Mouse (Mus musculus): ENCODE measurements around the gene Klc4. TPM values are rescaled to one million over a fixed set of nuclear protein-coding genes. Genes with fewer than 3 reads are reported as not detected.

The Klc4 gene
- total RNA-seq, 1 experiment: 17.8 TPM

- Histone ChIP-seq H3K4me1 (ENCODE audit: control insufficient read depth in 2 of 2, insufficient read depth in 2 of 2, low read length in 2 of 2, poor library complexity in 1 of 2) (peaks cover 27 to 46% of the 10 kb centered on the region in 2 experiments), H3K36me3 (ENCODE audit: control insufficient read depth, insufficient read depth, low read length, poor library complexity, severe bottlenecking) (no peaks in the 10 kb centered on the region; the same call in 1 of the 2 replicates), H3K9ac (ENCODE audit: insufficient read depth, low read depth, low read length, poor library complexity, severe bottlenecking) (peak overlapping the region; percentile 17; the same call in 1 of the 2 replicates), H3K27ac (ENCODE audit: insufficient read depth, low read depth, low read length, poor library complexity, severe bottlenecking) (peak overlapping the region; percentile 47), H3K4me3 (ENCODE audit: insufficient read depth in 1 of 2, low read depth in 1 of 2, low read length in 2 of 2, poor library complexity in 1 of 2, severe bottlenecking in 1 of 2) (peak overlapping the region; percentile 17 to 51; a peak in 3 of 4 replicates), H3K9me3 (ENCODE audit: control insufficient read depth, insufficient read depth, low read depth, low read length) (no peaks in the 10 kb centered on the region)
- no peak for DNase-seq (ENCODE audit: low read depth, low spot score)
- in situ Hi-C loops (cut with MboI; ENCODE audit: low sequenced_read_pairs in 2 of 2, unreplicated experiment in 2 of 2): no loop called here
- TF ChIP-seq ZC3H11A (IDR thresholded peaks at IDR 0.05; ENCODE audit: borderline replicate concordance, low read depth, low read length) (no peak), HCFC1 (IDR thresholded peaks at IDR 0.05; ENCODE audit: borderline replicate concordance, insufficient read depth, low read length) (no peak), MAFK (IDR thresholded peaks at IDR 0.05; ENCODE audit: insufficient read depth, low read depth, low read length) (no peak)
Measured at GRCm38 (mm10) chr17:46618394-46618768, 27.4 kb downstream of the Klc4 start.

- Histone ChIP-seq H3K4me3 (ENCODE audit: insufficient read depth in 1 of 2, low read depth in 1 of 2, low read length in 2 of 2, poor library complexity in 1 of 2, severe bottlenecking in 1 of 2) (peak overlapping the region in 1 of 2 experiments; percentile 51; a peak in 1 of 4 replicates), H3K27ac (ENCODE audit: insufficient read depth, low read depth, low read length, poor library complexity, severe bottlenecking) (no peak overlapping the region; the same call in 1 of the 2 replicates), H3K4me1 (ENCODE audit: control insufficient read depth in 2 of 2, insufficient read depth in 2 of 2, low read length in 2 of 2, poor library complexity in 1 of 2) (peaks cover 27 to 41% of the 10 kb centered on the region in 2 experiments), H3K9me3 (ENCODE audit: control insufficient read depth, insufficient read depth, low read depth, low read length) (no peaks in the 10 kb centered on the region), H3K36me3 (ENCODE audit: control insufficient read depth, insufficient read depth, low read length, poor library complexity, severe bottlenecking) (no peaks in the 10 kb centered on the region; the same call in 1 of the 2 replicates), H3K9ac (ENCODE audit: insufficient read depth, low read depth, low read length, poor library complexity, severe bottlenecking) (no peak overlapping the region)
- DNase-seq (ENCODE audit: low read depth, low spot score): no peak
- in situ Hi-C loops (cut with MboI; ENCODE audit: low sequenced_read_pairs in 2 of 2, unreplicated experiment in 2 of 2): no loop called here
- TF ChIP-seq HCFC1 (IDR thresholded peaks at IDR 0.05; ENCODE audit: borderline replicate concordance, insufficient read depth, low read length) (no peak), ZC3H11A (IDR thresholded peaks at IDR 0.05; ENCODE audit: borderline replicate concordance, low read depth, low read length) (no peak)
Measured at GRCm38 (mm10) chr17:46617799-46618198, 28.0 kb downstream of the Klc4 start.

GRCm38 (mm10) chr17:46613229-46613628 is 32.6 kb downstream of the Klc4 start:
- Histone ChIP-seq H3K9ac (ENCODE audit: insufficient read depth, low read depth, low read length, poor library complexity, severe bottlenecking) (peak overlapping the region; percentile 0; the same call in 1 of the 2 replicates), H3K36me3 (ENCODE audit: control insufficient read depth, insufficient read depth, low read length, poor library complexity, severe bottlenecking) (no peaks in the 10 kb centered on the region; the same call in 1 of the 2 replicates), H3K27ac (ENCODE audit: insufficient read depth, low read depth, low read length, poor library complexity, severe bottlenecking) (peak overlapping the region; percentile 4; the same call in 1 of the 2 replicates), H3K4me1 (ENCODE audit: control insufficient read depth in 2 of 2, insufficient read depth in 2 of 2, low read length in 2 of 2, poor library complexity in 1 of 2) (peaks cover 35 to 41% of the 10 kb centered on the region in 2 experiments), H3K9me3 (ENCODE audit: control insufficient read depth, insufficient read depth, low read depth, low read length) (no peaks in the 10 kb centered on the region), H3K4me3 (ENCODE audit: insufficient read depth in 1 of 2, low read depth in 1 of 2, low read length in 2 of 2, poor library complexity in 1 of 2, severe bottlenecking in 1 of 2) (no peak overlapping the region)
- TF ChIP-seq MAFK (IDR thresholded peaks at IDR 0.05; ENCODE audit: insufficient read depth, low read depth, low read length) (no peak), ZC3H11A (IDR thresholded peaks at IDR 0.05; ENCODE audit: borderline replicate concordance, low read depth, low read length) (no peak), HCFC1 (IDR thresholded peaks at IDR 0.05; ENCODE audit: borderline replicate concordance, insufficient read depth, low read length) (no peak), ZNF384 (IDR thresholded peaks at IDR 0.05; ENCODE audit: low read depth, low read length) (no peak), CHD2 (IDR thresholded peaks at IDR 0.05; ENCODE audit: low read depth, low read length) (no peak)
- in situ Hi-C loops (cut with MboI; ENCODE audit: low sequenced_read_pairs in 2 of 2, unreplicated experiment in 2 of 2): no loop called here
- DNase-seq (ENCODE audit: low read depth, low spot score): no peak

- no peak overlapping the region for H3K9ac ChIP-seq (ENCODE audit: insufficient read depth, low read depth, low read length, poor library complexity, severe bottlenecking)
- in situ Hi-C loops (cut with MboI; ENCODE audit: low sequenced_read_pairs in 2 of 2, unreplicated experiment in 2 of 2): no loop called here
- DNase-seq (ENCODE audit: low read depth, low spot score): no peak
- no peak overlapping the region for H3K4me3 ChIP-seq (ENCODE audit: insufficient read depth in 1 of 2, low read depth in 1 of 2, low read length in 2 of 2, poor library complexity in 1 of 2, severe bottlenecking in 1 of 2)
- peak overlapping the region; percentile 45; the same call in 1 of the 2 replicates for H3K27ac ChIP-seq (ENCODE audit: insufficient read depth, low read depth, low read length, poor library complexity, severe bottlenecking)
- H3K9me3 ChIP-seq (ENCODE audit: control insufficient read depth, insufficient read depth, low read depth, low read length): no peaks in the 10 kb centered on the region
- H3K4me1 ChIP-seq (ENCODE audit: control insufficient read depth in 2 of 2, insufficient read depth in 2 of 2, low read length in 2 of 2, poor library complexity in 1 of 2): peaks cover 33 to 43% of the 10 kb centered on the region in 2 experiments
- no peaks in the 10 kb centered on the region; the same call in 1 of the 2 replicates for H3K36me3 ChIP-seq (ENCODE audit: control insufficient read depth, insufficient read depth, low read length, poor library complexity, severe bottlenecking)
- no peak for TF ChIP-seq MAFK (IDR thresholded peaks at IDR 0.05; ENCODE audit: insufficient read depth, low read depth, low read length)
Measured at GRCm38 (mm10) chr17:46612820-46613219, 33.0 kb downstream of the Klc4 start.

GRCm38 (mm10) chr17:46612189-46612588 is 33.6 kb downstream of the Klc4 start:
- Histone ChIP-seq H3K9me3 (ENCODE audit: control insufficient read depth, insufficient read depth, low read depth, low read length) (no peaks in the 10 kb centered on the region), H3K36me3 (ENCODE audit: control insufficient read depth, insufficient read depth, low read length, poor library complexity, severe bottlenecking) (no peaks in the 10 kb centered on the region; the same call in 1 of the 2 replicates), H3K4me3 (ENCODE audit: insufficient read depth in 1 of 2, low read depth in 1 of 2, low read length in 2 of 2, poor library complexity in 1 of 2, severe bottlenecking in 1 of 2) (no peak overlapping the region), H3K27ac (ENCODE audit: insufficient read depth, low read depth, low read length, poor library complexity, severe bottlenecking) (peak overlapping the region; percentile 45; the same call in 1 of the 2 replicates), H3K4me1 (ENCODE audit: control insufficient read depth in 2 of 2, insufficient read depth in 2 of 2, low read length in 2 of 2, poor library complexity in 1 of 2) (peaks cover 28 to 44% of the 10 kb centered on the region in 2 experiments), H3K9ac (ENCODE audit: insufficient read depth, low read depth, low read length, poor library complexity, severe bottlenecking) (no peak overlapping the region)
- no peak for TF ChIP-seq HCFC1 (IDR thresholded peaks at IDR 0.05; ENCODE audit: borderline replicate concordance, insufficient read depth, low read length)
- TF ChIP-seq ZC3H11A (IDR thresholded peaks at IDR 0.05; ENCODE audit: borderline replicate concordance, low read depth, low read length): no peak
- no peak for TF ChIP-seq CHD2 (IDR thresholded peaks at IDR 0.05; ENCODE audit: low read depth, low read length)
- no peak for TF ChIP-seq MAFK (IDR thresholded peaks at IDR 0.05; ENCODE audit: insufficient read depth, low read depth, low read length)
- TF ChIP-seq ZNF384 (IDR thresholded peaks at IDR 0.05; ENCODE audit: low read depth, low read length): no peak
- in situ Hi-C loops (cut with MboI; ENCODE audit: low sequenced_read_pairs in 2 of 2, unreplicated experiment in 2 of 2): no loop called here
- DNase-seq (ENCODE audit: low read depth, low spot score): no peak

Data from ES-E14 (cell line).